Mouse (Mus musculus) gastrocnemius, postnatal 25 days (tissue): ENCODE measurements around the gene Gpn2. TPM values are rescaled to one million over a fixed set of nuclear protein-coding genes. Genes with fewer than 3 reads are reported as not detected.

Source experiments
- DNase-seq: peaks from one replicate; pipeline ENCODE4 v3.0.0; 2022
- total RNA-seq, 2 experiments: library from RNA; stranded (reverse); gene quantifications; 1 replicate in 1 of 2; 2 replicates in 1 of 2; pipeline ENCODE4 v1.2.3; 2021

Gpn2 gene
- total RNA-seq, 2 experiments from 2014 or later, result 4.6 to 4.9 TPM

- DNase-seq, result peak; percentile 54
Observed at GRCm38 (mm10) chr4:133592570-133592969, 8.4 kb downstream of the Gpn2 start.

- no peak for DNase-seq
Observed at GRCm38 (mm10) chr4:133595538-133595937, 11.4 kb downstream of the Gpn2 start.

- DNase-seq, result no peak
Observed at GRCm38 (mm10) chr4:133596084-133596483, 11.9 kb downstream of the Gpn2 start.

- no peak for DNase-seq
Observed at GRCm38 (mm10) chr4:133598616-133599015, 14.5 kb downstream of the Gpn2 start.

- DNase-seq, result no peak
Observed at GRCm38 (mm10) chr4:133599116-133599515, 15.0 kb downstream of the Gpn2 start.

GRCm38 (mm10) chr4:133599571-133600073, 15.5 kb downstream of the Gpn2 start:
- peak; percentile 91 for DNase-seq

GRCm38 (mm10) chr4:133600306-133600705, 16.1 kb downstream of the Gpn2 start:
- no peak for DNase-seq

GRCm38 (mm10) chr4:133601721-133602218, 17.6 kb downstream of the Gpn2 start, which contains the start of gene Sfn:
Gene Sfn (minus strand): TSS chr4:133602168.
- DNase-seq, result no peak

- DNase-seq, result no peak
Observed at GRCm38 (mm10) chr4:133603056-133603455, 18.9 kb downstream of the Gpn2 start.

- no peak for DNase-seq
Observed at GRCm38 (mm10) chr4:133604175-133604574, 20.0 kb downstream of the Gpn2 start.

- DNase-seq, result no peak
Observed at GRCm38 (mm10) chr4:133604856-133605255, 20.7 kb downstream of the Gpn2 start.

- DNase-seq, result no peak
Observed at GRCm38 (mm10) chr4:133605330-133605729, 21.2 kb downstream of the Gpn2 start.

- DNase-seq, result no peak
Observed at GRCm38 (mm10) chr4:133607284-133607683, 23.1 kb downstream of the Gpn2 start.

GRCm38 (mm10) chr4:133609719-133610118, 25.6 kb downstream of the Gpn2 start:
- peak; percentile 65 for DNase-seq

- DNase-seq, result no peak
Observed at GRCm38 (mm10) chr4:133611815-133612214, 27.7 kb downstream of the Gpn2 start.

- no peak for DNase-seq
Observed at GRCm38 (mm10) chr4:133612416-133612815, 28.3 kb downstream of the Gpn2 start.

- DNase-seq, result no peak
Observed at GRCm38 (mm10) chr4:133613026-133613425, 28.9 kb downstream of the Gpn2 start.

GRCm38 (mm10) chr4:133613867-133614266, 29.7 kb downstream of the Gpn2 start:
- DNase-seq, result no peak

- no peak for DNase-seq
Observed at GRCm38 (mm10) chr4:133614274-133614761, 30.2 kb downstream of the Gpn2 start.

- no peak for DNase-seq
Observed at GRCm38 (mm10) chr4:133615416-133615815, 31.3 kb downstream of the Gpn2 start.

- DNase-seq, result no peak
Observed at GRCm38 (mm10) chr4:133617936-133618335, 33.8 kb downstream of the Gpn2 start.

GRCm38 (mm10) chr4:133619473-133620136, 35.4 kb downstream of the Gpn2 start:
- DNase-seq, result no peak

- no peak for DNase-seq
Observed at GRCm38 (mm10) chr4:133620668-133621067, 36.5 kb downstream of the Gpn2 start.
